Mouse (Mus musculus): ENCODE results near the gene Rnf182.

Rnf182 gene

GRCm38 (mm10) chr13:43615194-43615576, 325 bp upstream of the Rnf182 start:
- no peak for DNase-seq

- peak; percentile 64 for DNase-seq
These were observed 1.0 kb downstream of the Rnf182 start for GRCm38 (mm10) chr13:43616551-43616950.

GRCm38 (mm10) chr13:43619550-43620175, 4.2 kb downstream of the Rnf182 start:
- DNase-seq = no peak

GRCm38 (mm10) chr13:43627922-43628321, 12.4 kb downstream of the Rnf182 start:
- DNase-seq = no peak

- DNase-seq = peak; percentile 95
These were observed 14.3 kb downstream of the Rnf182 start for GRCm38 (mm10) chr13:43629785-43630184.

- DNase-seq = no peak
These were observed 15.8 kb downstream of the Rnf182 start for GRCm38 (mm10) chr13:43631266-43631665.

- DNase-seq = no peak
These were observed 17.5 kb downstream of the Rnf182 start for GRCm38 (mm10) chr13:43633024-43633423.

GRCm38 (mm10) chr13:43637720-43638119, 22.2 kb downstream of the Rnf182 start:
- no peak for DNase-seq

GRCm38 (mm10) chr13:43644991-43645390, 29.5 kb downstream of the Rnf182 start:
- no peak for DNase-seq

GRCm38 (mm10) chr13:43648556-43648955, 33.0 kb downstream of the Rnf182 start:
- DNase-seq = no peak

GRCm38 (mm10) chr13:43651277-43651676, 35.8 kb downstream of the Rnf182 start:
- DNase-seq = no peak

- DNase-seq = no peak
These were observed 38.6 kb downstream of the Rnf182 start for GRCm38 (mm10) chr13:43654091-43654490.

GRCm38 (mm10) chr13:43663225-43663624, 47.7 kb downstream of the Rnf182 start:
- no peak for DNase-seq

- DNase-seq = no peak
These were observed 50.6 kb downstream of the Rnf182 start for GRCm38 (mm10) chr13:43666130-43666529.

- DNase-seq = no peak
These were observed 51.4 kb downstream of the Rnf182 start for GRCm38 (mm10) chr13:43666920-43667319.

- DNase-seq = no peak
These were observed 61.8 kb downstream of the Rnf182 start for GRCm38 (mm10) chr13:43677159-43677882.

GRCm38 (mm10) chr13:43677883-43678244, 62.4 kb downstream of the Rnf182 start:
- no peak for DNase-seq

- DNase-seq = peak; percentile 84
These were observed 69.0 kb downstream of the Rnf182 start for GRCm38 (mm10) chr13:43684499-43684994.

- DNase-seq = no peak
These were observed 72.6 kb downstream of the Rnf182 start for GRCm38 (mm10) chr13:43688065-43688464.

GRCm38 (mm10) chr13:43691755-43692154, 76.2 kb downstream of the Rnf182 start:
- DNase-seq = no peak

- no peak for DNase-seq
These were observed 80.0 kb downstream of the Rnf182 start for GRCm38 (mm10) chr13:43695521-43695920.

GRCm38 (mm10) chr13:43696011-43696410, 80.5 kb downstream of the Rnf182 start:
- no peak for DNase-seq

GRCm38 (mm10) chr13:43698506-43698905, 83.0 kb downstream of the Rnf182 start:
- DNase-seq = peak; percentile 79

GRCm38 (mm10) chr13:43703471-43703870, 88.0 kb downstream of the Rnf182 start:
- DNase-seq = no peak
